Mouse (Mus musculus) gastrocnemius, postnatal 36 days (tissue): ENCODE measurements at regions not wholly inside any gene's neighbourhood (a gene's known extent, or its start where the extent isn't known, plus 50 kb on each side); places are given as distances from the start of the nearest gene placed in this dataset.

Experiments
- DNase-seq, 2 experiments: peaks; one replicate each; pipeline ENCODE4 v3.0.0; 2022
- intact Hi-C: fragments of 180-260 bp; cut with DNase I; formaldehyde crosslinking; loops from one replicate; pipeline ENCODE4 v1.15.1; 2025

DNA sequence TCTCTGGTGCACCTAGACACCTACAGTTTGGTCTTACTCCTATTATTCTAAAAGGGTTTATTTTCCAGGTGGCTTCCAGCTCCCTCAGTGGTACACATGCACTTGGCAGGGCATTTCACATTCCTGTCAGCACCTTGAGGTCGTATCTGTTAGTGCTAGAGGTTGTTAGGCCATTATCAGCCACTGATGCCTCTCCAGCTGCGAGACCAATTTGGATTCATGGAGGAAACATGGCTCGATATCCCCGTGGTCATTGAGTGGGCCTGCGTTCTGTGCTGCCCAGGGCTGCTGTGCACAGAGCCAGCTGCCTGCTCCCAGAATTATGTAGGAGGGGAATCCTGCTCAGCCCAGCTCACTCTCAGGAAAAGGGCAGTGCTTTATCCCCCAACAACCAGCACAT lies 60.1 kb upstream of the Irx1 start:
- no peak for DNase-seq
- intact Hi-C loops: no loop called here

DNA sequence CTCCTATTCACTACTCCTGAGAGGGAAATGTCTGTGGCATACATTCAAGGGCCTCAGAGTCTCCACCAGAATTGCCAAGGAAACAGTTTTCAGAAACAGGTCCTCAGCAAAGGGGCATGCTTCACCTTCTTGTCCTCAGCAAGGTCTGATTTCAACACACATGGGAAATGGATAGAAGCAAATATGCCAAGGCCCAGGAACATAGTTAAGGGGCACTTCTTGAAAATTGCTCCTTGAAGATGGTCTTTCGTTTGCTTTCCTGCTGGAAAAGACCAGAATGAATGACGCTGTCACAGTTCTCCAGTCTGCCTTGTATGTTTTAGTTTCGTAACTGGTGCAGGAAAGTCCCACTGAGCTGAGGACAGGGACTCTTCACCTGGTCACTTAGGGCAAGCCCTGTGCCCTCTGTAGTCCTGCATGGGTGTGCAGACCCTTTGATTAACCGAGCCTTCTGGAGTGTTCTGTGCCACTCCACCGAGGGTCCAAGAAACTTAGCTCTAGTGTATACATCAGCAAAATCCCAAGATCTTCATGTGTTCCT lies 80.5 kb upstream of the Irx1 start:
- no peak for DNase-seq
- intact Hi-C loops: loop anchor here (10.0 kb wide), 1 partner anchor 1711 kb away; no protein-coding TSS in a partner anchor

DNA sequence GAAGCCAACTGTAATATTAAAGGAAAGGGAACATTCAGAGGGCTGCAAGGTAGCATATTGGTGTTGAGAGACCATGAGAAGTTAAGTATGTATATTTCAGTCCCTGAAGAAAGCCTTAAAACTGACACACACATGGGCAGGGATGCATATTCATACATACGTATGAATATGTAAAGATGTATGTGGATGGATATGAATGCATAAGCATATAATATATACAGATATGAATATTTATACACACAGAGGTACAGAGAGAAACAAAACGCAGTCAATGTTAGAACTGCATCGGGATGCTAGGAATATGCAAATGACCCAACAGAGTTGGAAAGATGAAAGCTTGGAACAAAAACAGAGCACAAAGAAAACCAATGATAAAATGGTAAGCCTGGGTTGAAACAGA lies 92.9 kb upstream of the Irx1 start:
- intact Hi-C loops: no loop called here
- no peak for DNase-seq

DNA sequence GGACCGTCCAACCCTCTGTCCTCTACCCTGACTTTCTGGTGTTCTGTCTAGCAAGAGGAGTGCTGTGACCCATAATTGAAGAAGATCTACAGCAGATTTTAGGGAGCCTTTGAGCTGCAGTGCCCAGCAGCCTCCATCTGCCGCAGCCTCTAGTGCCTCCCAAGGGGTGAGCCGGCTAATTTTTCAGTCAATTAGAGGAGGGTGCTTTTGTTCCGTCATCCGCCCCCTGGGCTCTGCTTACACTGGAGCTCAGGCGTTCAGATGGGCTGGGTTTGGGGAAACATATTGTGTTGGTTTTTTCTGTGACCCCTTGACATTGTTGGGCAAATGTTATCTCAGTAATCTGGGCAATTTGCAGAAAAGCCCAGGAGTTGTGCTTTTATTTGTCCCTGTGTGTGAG lies 98.1 kb upstream of the Irx1 start:
- DNase-seq: no peak
- intact Hi-C loops: no loop called here

DNA sequence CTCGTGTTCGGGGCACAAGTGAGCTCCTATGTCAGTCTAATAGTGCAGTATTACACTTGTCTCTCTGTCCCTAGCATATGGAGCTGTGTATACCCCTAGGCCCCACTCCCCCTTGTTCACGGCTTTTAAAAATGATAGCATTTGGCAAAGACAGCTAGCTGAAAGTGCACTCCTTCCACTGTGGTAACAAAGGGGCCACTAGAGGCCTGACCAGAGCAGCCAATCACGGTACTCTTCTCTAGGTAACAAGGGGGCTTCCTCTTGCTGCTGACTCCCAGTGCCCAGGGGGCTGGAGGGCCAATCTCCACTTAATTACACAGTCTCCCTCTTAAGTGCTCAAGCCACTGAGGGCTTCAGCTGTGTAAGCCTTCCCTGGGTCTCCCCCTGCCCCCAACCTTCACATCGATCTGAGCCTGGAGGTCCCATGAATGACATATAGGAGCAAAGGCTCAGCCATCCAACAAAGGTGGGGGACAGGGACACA lies 99.8 kb upstream of the Irx1 start:
- intact Hi-C loops: no loop called here
- no peak for DNase-seq

DNA sequence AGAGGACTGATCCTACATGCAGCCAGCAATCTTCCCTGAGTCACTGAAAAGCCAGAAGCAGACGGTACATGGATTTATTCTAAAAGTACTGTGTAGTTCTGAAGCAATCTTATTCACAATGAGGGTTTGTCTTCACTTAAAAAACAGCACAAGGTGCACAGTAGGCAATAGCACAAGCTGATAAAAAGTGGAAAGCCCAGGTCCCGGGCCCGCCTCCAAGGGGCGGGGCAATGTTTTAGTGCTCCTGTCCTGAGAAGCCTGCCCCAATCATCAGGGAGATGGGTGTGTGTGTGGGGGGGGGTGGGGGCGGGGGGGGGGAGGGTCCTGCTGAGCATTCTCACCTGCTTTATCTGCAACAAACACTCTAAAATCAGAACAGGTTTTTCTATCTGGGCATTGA lies 133.1 kb upstream of the Irx1 start:
- no peak for DNase-seq
- intact Hi-C loops: no loop called here

DNA sequence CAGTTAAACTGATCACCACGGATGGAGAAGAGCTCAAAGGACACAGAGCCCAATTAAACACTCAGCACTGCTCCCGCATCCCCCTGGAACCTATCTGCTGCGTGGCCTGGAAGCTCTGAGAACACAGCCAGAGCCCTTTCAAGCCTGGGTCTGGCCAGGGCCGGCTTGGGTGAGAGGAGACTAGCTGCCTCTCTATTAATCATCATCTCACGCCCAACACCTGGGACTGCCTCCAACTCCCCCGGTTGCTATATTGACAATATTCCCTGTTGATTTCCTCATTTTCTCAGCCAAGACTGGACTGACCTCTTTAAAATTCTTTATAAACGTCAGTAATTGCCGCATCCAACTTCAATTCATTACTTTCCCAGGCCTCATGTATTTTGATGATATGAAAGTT lies 133.7 kb upstream of the Irx1 start:
- DNase-seq: no peak
- intact Hi-C loops: no loop called here

DNA sequence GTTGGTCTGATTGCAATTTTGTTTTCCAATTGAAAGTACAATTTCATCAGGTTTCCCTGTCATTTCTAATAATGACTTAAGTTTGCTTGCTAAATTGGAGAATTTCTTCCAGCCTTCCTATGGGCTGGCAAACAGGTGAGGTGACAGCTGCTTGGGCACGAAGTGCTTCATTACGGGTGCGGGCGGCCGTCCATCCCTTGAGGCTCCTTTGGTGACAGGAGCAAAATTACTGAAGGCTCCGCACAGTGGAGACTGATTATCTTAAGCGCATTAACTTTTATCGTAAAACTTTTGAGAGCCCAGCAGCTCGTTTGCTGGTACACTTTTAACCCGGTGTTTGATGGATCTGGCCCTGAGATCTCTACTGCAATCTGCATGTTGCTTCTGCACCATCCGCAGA lies 134.3 kb upstream of the Irx1 start:
- intact Hi-C loops: no loop called here
- DNase-seq: no peak

DNA sequence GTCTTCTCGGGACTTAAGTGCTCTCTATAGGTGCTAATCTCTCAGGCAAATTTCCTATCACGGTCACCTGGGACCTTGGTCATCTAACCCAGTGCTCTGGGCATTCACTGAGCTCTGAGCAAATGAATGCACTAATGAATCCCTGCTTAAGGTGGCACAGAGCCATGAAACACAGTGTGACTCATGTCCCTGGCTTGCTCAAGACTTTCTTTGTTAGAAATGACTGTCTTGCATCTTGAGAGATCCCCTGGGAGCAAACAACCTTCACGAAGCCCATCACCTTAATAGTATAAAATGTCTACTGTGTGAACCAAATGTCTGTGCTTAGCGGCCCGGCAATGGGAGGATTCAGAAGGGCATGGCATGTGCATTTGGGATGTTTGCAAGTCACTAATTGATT lies 137.2 kb upstream of the Irx1 start:
- intact Hi-C loops: no loop called here
- DNase-seq: no peak

DNA sequence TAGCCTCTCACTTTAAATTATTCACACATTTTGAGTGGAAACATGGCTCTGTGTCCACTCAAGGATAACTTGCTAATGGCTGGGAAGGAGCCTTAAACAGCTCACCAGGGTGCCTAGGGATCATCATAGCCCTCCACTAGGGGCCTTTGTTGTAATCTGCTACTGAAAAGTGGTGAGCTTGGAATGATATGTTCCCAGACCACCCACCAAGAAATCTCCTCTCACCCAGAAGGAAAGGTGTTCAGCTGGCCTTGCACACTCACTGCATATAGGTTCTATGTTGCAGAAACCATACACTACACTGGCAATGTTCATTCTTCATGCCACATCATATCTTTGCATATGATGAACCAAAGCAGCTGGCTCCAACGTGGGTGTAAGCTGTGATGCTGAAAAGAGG lies 145.1 kb upstream of the Irx1 start:
- intact Hi-C loops: no loop called here

DNA sequence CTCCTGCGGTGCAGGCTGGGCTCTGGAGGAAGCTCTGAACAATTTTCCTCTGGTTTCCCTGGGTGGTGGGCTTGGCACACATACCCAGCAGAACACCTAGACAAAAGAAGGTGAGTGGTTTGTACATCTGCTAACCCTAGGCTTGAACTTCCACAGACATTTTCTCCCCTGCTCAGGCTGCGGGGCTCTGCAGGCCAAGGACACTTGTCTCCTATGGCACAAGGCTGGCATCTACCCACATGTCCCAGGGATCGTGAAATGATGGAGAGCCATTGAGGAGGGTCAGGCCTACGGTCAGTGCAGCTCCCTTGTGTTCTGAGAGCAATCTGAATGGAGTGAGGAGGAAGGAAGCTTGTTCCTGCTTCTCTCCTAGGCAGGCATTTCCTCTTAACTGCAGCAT lies 150.4 kb upstream of the Irx1 start:
- intact Hi-C loops: no loop called here
- DNase-seq: no peak

More for the DNA sequence above, 145.1 kb upstream of the Irx1 start:
- no peak for DNase-seq

DNA sequence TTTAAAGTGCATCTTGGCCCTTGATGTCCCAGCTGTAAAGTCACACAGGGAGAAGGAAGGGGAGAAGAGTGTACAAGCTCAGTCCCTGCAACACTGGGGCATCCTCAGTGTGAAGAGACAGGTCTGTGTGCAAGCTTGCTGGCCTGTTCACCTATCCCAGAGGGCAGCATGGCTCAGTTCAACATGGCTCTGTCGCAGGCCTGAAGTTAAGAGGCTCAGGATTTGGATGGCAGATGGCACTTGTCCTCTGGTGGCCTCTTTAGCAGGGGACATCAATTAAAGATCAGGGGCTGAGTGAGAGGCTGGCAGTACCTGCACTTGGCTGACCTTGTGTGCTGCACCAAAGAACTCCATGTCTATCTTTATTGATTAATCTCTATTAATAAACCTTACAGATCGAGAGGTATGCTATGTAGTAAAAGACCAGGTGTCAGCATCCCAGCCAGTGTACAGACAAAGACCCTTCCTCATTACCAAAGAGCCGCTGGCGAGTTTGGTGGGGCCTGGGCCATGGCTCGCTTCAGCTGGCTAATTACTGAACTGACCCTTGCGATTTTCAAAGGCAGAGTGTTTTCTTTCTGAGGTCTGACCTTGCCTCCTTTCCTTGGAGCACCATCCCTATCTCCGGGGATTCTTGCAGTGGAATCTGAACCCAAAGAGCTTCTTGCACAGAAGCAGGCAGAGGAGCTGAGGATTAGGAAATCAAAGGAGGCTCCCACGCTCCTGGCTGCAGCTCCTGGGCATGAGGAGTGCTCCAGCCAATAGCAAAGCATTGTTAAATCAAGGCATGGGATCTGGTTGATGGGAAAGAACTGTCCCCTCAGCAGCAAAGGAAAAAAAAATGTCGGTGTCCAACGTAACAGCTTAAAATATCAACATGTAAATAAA lies 151.5 kb upstream of the Irx1 start:
- intact Hi-C loops: no loop called here
- no peak for DNase-seq

DNA sequence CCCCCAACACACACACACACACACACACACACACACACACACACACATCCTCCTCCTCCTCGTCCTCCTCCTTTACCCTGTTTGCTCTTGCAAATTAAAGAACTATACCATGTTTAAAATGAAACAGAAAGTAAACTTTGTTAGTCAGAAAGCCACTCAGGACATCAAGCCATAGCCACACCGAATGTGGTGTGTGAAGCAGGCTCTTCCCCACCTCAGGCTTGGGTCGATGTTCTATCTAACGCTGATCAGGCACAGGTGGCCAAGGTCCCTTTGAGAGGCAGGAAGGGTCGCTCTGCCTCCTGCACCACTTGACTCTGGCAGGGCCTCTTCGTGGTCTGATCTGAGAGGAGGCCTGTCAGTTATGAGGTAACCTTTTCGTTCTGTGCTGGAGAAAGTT lies 156.9 kb upstream of the Irx1 start:
- DNase-seq: no peak
- intact Hi-C loops: no loop called here

DNA sequence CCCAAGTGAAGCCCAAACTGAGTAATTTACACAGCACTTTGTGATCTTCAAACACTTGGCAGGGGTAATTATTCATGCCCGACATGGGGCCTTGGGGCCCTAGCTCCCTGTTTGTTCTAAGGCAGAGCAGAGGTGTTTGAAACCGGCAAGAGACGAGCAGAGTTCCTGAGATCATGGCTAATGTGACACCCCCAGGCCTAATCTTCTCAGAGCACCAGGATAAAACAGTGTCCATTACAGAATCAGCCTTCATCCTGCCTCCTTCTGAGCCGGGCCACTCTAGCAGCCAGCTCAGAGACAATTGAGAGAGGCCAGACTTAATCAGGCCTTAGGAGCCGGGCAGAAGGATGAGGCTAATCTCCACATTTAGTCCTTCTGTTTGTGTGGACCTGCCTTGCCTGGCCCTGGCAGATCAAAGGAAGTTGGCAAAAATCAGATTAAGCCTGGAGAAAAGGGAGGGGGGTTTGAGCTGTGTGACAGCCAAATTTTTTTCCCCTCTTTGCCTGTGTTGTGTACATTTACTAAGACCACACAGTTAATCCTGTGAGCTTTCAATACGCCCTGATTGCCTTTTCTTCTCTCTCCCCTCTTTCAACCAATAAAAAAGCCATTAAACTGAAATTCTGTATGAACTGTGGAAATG lies 157.5 kb upstream of the Irx1 start:
- intact Hi-C loops: no loop called here
- no peak for DNase-seq

DNA sequence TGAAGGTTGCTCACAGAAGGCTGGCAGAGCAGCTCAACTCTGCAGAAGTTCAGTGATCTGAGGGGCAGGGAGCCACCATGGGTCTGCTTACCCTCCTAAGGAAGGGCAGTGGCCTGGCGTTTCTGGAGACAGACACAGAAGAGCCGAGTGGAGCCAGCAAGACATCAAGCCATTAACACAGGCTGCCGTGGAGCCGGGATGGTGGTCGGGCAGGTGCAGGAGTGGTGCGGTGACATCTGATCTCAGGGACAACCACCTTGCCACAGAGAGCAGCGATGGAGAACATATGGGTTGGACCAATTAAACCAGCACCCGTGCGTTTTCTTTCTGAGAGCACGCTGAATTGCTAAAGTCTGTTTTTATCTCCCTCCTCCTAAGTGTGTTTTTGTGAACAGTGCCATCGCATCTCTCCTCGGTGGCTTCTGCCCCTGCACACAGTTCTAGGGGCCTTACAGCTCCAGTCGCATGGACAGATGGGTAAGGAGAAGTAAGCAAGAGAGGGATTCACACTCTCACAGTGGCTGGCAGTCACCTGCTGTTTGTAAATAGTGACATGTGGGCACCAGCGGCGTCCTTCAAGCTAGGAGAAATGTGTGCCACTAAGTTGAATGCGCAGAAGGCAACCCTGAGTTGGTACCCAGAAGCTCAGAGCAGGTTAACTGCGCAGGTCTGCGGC lies 158.2 kb upstream of the Irx1 start:
- intact Hi-C loops: no loop called here
- DNase-seq: no peak

DNA sequence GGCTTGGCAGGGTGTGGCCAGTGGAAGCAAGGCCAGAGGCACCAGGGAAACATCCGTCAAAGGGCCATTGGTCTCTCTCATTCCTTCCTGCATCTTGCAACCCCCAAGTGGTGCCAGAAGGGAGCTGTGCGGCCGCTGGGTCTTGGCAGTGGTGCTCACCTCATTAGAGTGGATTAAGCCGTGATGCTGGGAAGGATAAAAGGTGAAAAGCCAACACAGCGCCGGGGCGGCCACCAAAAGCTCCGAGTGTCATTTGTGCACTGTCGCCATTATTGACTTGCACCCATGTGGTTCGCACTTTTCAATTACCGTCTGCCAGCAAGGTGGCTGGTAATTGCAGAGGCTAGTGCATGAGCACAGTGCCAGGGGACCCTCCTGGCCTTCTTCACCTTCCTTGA lies 158.7 kb upstream of the Irx1 start:
- no peak for DNase-seq
- intact Hi-C loops: no loop called here

DNA sequence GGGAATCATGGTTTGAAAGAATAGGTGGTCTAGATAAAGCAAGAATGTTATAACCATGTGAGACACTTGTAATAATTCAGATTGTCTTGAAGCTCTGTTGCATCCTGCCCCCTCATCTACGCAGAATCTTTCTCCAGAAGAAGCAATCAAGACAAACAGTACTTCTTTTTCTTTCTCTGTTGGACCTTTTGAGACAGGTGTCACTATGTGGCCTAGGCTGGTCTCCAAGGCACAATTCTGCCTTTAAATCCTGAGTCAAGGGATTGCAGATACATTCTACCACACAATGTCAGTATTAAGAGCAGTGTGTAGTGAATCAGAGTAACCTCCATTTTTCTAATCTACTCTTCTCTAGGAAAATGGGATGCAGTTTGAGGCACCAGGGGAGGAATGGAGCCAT lies 164.8 kb upstream of the Irx1 start:
- intact Hi-C loops: no loop called here
- no peak for DNase-seq

DNA sequence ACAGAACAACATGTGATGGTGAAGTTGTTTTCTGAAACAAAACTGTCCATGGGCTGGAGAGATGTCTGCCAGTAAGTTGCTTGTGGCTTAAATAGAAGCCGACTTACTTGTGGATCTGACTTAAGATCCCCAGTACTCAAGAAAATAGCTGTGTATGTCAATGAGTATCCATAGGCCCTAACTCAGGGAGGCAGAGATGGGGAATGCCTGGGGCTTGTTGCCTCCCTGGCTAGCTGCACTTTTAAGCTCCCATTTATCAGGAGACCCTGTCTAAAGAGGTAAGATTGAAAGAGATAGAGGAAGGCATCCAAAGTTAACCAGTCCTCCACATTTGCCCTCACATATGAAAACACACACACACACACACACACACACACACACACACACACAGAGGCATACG lies 167.8 kb upstream of the Irx1 start:
- intact Hi-C loops: no loop called here

DNA sequence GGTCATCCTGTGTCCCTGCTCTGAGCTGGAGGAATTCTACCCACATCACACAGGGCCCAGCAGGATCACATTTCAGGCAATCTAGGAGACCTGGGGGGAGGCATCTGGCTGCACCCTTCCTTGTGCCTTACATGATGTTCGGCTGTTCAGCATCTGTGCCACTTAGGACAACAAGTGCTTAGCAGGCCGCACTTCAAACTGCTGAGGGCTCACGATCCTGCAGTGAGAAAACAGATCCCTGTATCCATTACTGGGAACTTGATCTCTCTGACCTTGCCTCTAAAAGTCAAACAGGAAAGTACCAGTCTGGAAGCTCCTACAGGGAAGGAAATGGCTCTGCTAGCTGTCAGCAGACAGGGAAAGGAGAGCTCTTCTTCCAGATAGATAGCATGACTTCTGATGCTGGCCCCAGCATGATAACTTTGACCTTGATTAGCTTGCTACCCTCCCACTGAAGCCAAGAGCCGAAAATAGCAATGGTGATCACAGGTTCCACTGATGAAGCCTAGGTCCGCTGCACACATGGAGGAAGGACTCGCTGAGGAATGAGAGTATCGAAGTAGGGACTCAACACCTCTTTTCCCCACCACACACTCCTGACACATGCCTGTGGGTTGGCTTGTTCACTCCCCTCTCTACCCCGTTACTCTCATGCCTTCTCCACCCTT lies 170.7 kb upstream of the Irx1 start:
- no peak for DNase-seq
- intact Hi-C loops: no loop called here

More for the DNA sequence above, 167.8 kb upstream of the Irx1 start:
- DNase-seq: no peak

DNA sequence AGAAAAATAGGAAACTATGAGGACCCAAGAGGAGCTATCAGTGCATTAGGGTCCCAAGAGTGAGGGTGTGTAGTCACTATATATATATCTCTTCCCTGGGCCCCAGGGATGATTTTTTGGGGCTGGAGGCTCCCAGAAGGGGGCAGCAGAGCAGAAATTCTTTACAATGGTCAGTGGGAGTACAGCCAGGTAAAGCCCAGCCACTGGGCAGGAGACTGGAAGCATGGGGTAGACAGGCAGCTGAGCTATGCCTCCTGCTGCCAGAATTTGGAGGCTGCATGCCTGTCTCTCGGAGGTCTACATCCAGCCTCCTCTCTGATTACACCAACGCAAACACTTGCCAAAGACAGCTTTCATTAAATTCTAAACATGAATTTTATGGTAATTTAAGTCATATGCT lies 202.7 kb upstream of the Irx1 start:
- intact Hi-C loops: no loop called here
- no peak for DNase-seq

DNA sequence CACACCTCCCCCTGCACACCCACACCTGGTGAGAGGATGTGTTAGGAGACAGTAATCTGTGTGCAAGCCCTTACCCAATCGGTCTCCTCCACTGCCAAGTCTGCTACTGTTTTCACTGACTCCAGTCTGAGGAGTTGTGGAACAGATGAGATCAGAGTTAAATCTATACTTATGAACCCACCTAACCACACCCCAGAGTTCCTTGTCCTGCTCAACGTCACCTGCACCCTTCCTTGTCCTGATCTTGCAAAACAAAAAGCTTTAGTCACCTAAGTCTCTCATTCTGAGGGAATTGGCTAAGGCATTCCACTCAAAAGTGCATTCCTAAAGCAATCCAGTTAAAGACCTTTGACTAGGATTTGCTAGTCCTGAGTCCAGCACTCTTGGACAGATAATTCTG lies 203.9 kb upstream of the Irx1 start:
- intact Hi-C loops: no loop called here
- no peak for DNase-seq
